8 mouse cellular contexts compared by ENCODE assay signal in genomic region chr14:32683251-32683838, GRCm38 (mm10). TPM values are rescaled to one million over a fixed set of nuclear protein-coding genes. Genes with fewer than 3 reads are reported as not detected.
DNase-seq lines count a peak whose midpoint lies in the region; ATAC-seq and TF ChIP-seq lines count a peak whose summit lies in the region.

No protein-coding gene starts in this region.

- H3K4me3 ChIP-seq in kidney, adult 2 months (ENCODE audit: insufficient read depth, low read depth, low read length) = no peak overlapping the region
- H3K4me3 ChIP-seq in myocyte = peak overlapping the region; percentile 19

- H3ac ChIP-seq in myocyte (ENCODE audit: control insufficient read depth, insufficient read length) = no peak overlapping the region

- TF ChIP-seq CTCF in kidney, adult 2 months (conservative IDR thresholded peaks at IDR 0.05; ENCODE audit: insufficient read depth, insufficient read length, low read depth, low read length) = no peak

- ATAC-seq in cerebellum, adult (ENCODE audit: insufficient number of reproducible peaks, low FRiP score, low TSS enrichment) = peak; percentile 31; the same call in 1 of the 2 replicates

- H3K4me2 ChIP-seq in myocyte (ENCODE audit: low read depth) = peak overlapping the region; percentile 82

- no peaks in the 10 kb centered on the region; the same call in 1 of the 2 replicates for H3K4me1 ChIP-seq in kidney, adult 2 months (ENCODE audit: control insufficient read depth, insufficient read depth, low read length)

- intact Hi-C loops in gastrocnemius, postnatal 14 days (cut with DNase I; ENCODE audit: low total_unique reads) = no loop called here

- H3K27me3 ChIP-seq in kidney, adult 2 months (replicated peaks; ENCODE audit: control insufficient read depth, insufficient read depth, low read length) = no peaks in the 10 kb centered on the region
- peaks cover 33% of the 10 kb centered on the region for H3K27me3 ChIP-seq in myocyte (ENCODE audit: control insufficient read depth, insufficient read depth, insufficient read length)

- DNase-seq in cerebellum, postnatal 4 days (ENCODE audit: low spot score in 2 of 2) = no peak
- DNase-seq in right cerebral cortex, postnatal 10 days (ENCODE audit: low spot score in 2 of 2) = peak; percentile 43
- DNase-seq in right cerebral cortex, postnatal 25 days = no peak
- peak; percentile 63 for DNase-seq in gastrocnemius, postnatal 14 days
- DNase-seq in kidney, adult 2 months = peak; percentile 35
- no peak for DNase-seq in adipocyte (ENCODE audit: low spot score)

- H3K27ac ChIP-seq in kidney, adult 2 months (ENCODE audit: insufficient read depth, low read depth, low read length) = no peak overlapping the region

- no peaks in the 10 kb centered on the region for H3K79me2 ChIP-seq in myocyte (ENCODE audit: control insufficient read depth, insufficient read depth)

- H3K36me3 ChIP-seq in kidney, adult 2 months (ENCODE audit: control insufficient read depth, insufficient read depth, low read length) = no peaks in the 10 kb centered on the region
- H3K36me3 ChIP-seq in myocyte (ENCODE audit: control insufficient read depth, insufficient read depth) = no peaks in the 10 kb centered on the region

- TF ChIP-seq POLR2A in kidney, adult 2 months (IDR thresholded peaks at IDR 0.05; ENCODE audit: low read depth, low read length) = no peak
- no peak for TF ChIP-seq POLR2A in myocyte (IDR thresholded peaks at IDR 0.05; ENCODE audit: insufficient read length, low read depth)

- 13% methylated on average over 19 of the region's 19 CpGs for WGBS in kidney, adult 2 months

TF ChIP-seq in myocyte, 11 proteins besides CTCF, POLR2A, EP300 and RAD21:
- TF ChIP-seq MAX (IDR thresholded peaks at IDR 0.05; ENCODE audit: low read depth) (no peak), POLR2AphosphoS2 (IDR thresholded peaks at IDR 0.05; ENCODE audit: insufficient read length, low read depth) (no peak), SRF (IDR thresholded peaks at IDR 0.05; ENCODE audit: control insufficient read depth, insufficient read length, low read depth) (no peak), REST (IDR thresholded peaks at IDR 0.05; ENCODE audit: insufficient read depth, insufficient read length) (no peak), USF1 (IDR thresholded peaks at IDR 0.05; ENCODE audit: low read depth) (no peak), MYOD1 (IDR thresholded peaks at IDR 0.05; ENCODE audit: control insufficient read depth in 1 of 3, insufficient read length in 2 of 3, low read depth in 2 of 3) (no peak), TCF12 (IDR thresholded peaks at IDR 0.05; ENCODE audit: insufficient read depth, poor library complexity, severe bottlenecking) (no peak), TCF3 (IDR thresholded peaks at IDR 0.05; ENCODE audit: insufficient read length, low read depth) (no peak), MYOG (IDR thresholded peaks at IDR 0.05; ENCODE audit: control insufficient read depth in 1 of 3, insufficient read depth in 1 of 3, insufficient read length in 2 of 3, low read depth in 2 of 3) (no peak), E2F4 (IDR thresholded peaks at IDR 0.05; ENCODE audit: insufficient read depth) (no peak), CEBPB (IDR thresholded peaks at IDR 0.05; ENCODE audit: insufficient read depth, poor library complexity, severe bottlenecking) (no peak)

RNA-seq across cellular contexts. Expression of gene 3425401B19Rik, which starts 1.7 kb away (rescaled TPM):
- 100 to 1,000 TPM; 214 to 233 TPM for total RNA-seq in gastrocnemius, postnatal 14 days (2021)
- polyA plus RNA-seq in kidney, adult 2 months (2012; rRNA removed) = 0.86 TPM in 1 of 2 replicates, not detected in the other
- polyA plus RNA-seq in myocyte (2012; fragmentation: generic; extraction: Trizol) = 2.7 TPM

Comparison
In these comparisons a context has a peak if more than half of its experiments do, and no peak if none do; other contexts are left out.
1. DNase-seq: peak in right cerebral cortex, postnatal 10 days (2 of 2), gastrocnemius, postnatal 14 days (single experiment) and kidney, adult 2 months (single experiment); none in cerebellum, postnatal 4 days (0 of 2), right cerebral cortex, postnatal 25 days (single experiment) and adipocyte (single experiment).